Mouse (Mus musculus): ENCODE data around the gene Cldn34c1. TPM values are rescaled to one million over a fixed set of nuclear protein-coding genes. Genes with fewer than 3 reads are reported as not detected.
"Not testable (repeated sequence)": the region's sequence is repeated elsewhere in the genome, so short reads cannot be mapped to it uniquely, and the experiment has no call there.

The Cldn34c1 gene
- 3.2 and 3.9 TPM in 2 replicates for polyA plus RNA-seq (2015; fragmentation: Nextera tagmentation; extraction: Ambion mirVana)

GRCm38 (mm10) chrX:123103291-123104260 lies at the start of gene Cldn34c1:
Cldn34c1 (plus strand) TSS chrX:123103495.
- H3K4me3 ChIP-seq (replicated peaks), result peak within 1 kb of the TSS; percentile 67
- peak within 1 kb of the TSS; percentile 79 for H3K27ac ChIP-seq (replicated peaks)
- H3K4me2 ChIP-seq, result peak within 1 kb of the TSS; percentile 61
- no peaks in the 10 kb centered on the region; the same call in 1 of the 2 replicates for H3K4me1 ChIP-seq (replicated peaks)
- H3K36me3 ChIP-seq (replicated peaks), result no peaks in the 10 kb centered on the region
- peak within 1 kb of the TSS; percentile 56 for H3K9ac ChIP-seq
- H3K9me3 ChIP-seq (replicated peaks), result no peaks in the 10 kb centered on the region
- no peaks in the 10 kb centered on the region for H3K27me3 ChIP-seq
- WGBS (ENCODE audit: insufficient replicate concordance), result 6% methylated on average over 56 of the region's 66 CpGs
- ATAC-seq (ENCODE audit: insufficient read depth), result peak; percentile 97

- WGBS (ENCODE audit: insufficient replicate concordance), result 56% methylated on average over 3 of the region's 3 CpGs
- no peak for ATAC-seq (ENCODE audit: insufficient read depth)
Observed at GRCm38 (mm10) chrX:123087441-123087840, 15.9 kb upstream of the Cldn34c1 start.

GRCm38 (mm10) chrX:123102806-123103205 lies 489 bp upstream of the Cldn34c1 start:
- peak overlapping the region; percentile 61 for H3K4me2 ChIP-seq
- not testable (repeated sequence) for H3K9me3 ChIP-seq (replicated peaks); H3K9ac ChIP-seq; H3K36me3 ChIP-seq (replicated peaks); H3K27me3 ChIP-seq; H3K4me1 ChIP-seq (replicated peaks)
- H3K27ac ChIP-seq (replicated peaks), result peak overlapping the region; percentile 61; the same call in 1 of the 2 replicates
- peak overlapping the region; percentile 67 for H3K4me3 ChIP-seq (replicated peaks)
- WGBS (ENCODE audit: insufficient replicate concordance), result 15% methylated on average over 5 of the region's 5 CpGs
- ATAC-seq (ENCODE audit: insufficient read depth), result 0 out of 2 replicates have a peak, but pooled peaks have one; percentile 12

More at GRCm38 (mm10) chrX:123087441-123087840, 15.9 kb upstream of the Cldn34c1 start:
- H3K4me1 ChIP-seq (replicated peaks), result no peaks in the 10 kb centered on the region
- no peaks in the 10 kb centered on the region for H3K36me3 ChIP-seq (replicated peaks)
- H3K4me2 ChIP-seq, result no peak overlapping the region
- H3K27ac ChIP-seq (replicated peaks), result no peak overlapping the region
- H3K9ac ChIP-seq, result no peak overlapping the region
- H3K4me3 ChIP-seq (replicated peaks), result no peak overlapping the region
- no peaks in the 10 kb centered on the region for H3K27me3 ChIP-seq
- no peaks in the 10 kb centered on the region for H3K9me3 ChIP-seq (replicated peaks)

GRCm38 (mm10) chrX:123104692-123105091 lies 1.4 kb downstream of the Cldn34c1 start:
- H3K9ac ChIP-seq; ATAC-seq (ENCODE audit: insufficient read depth); H3K4me1 ChIP-seq (replicated peaks); H3K9me3 ChIP-seq (replicated peaks); H3K36me3 ChIP-seq (replicated peaks); H3K27me3 ChIP-seq; H3K27ac ChIP-seq (replicated peaks): not testable (repeated sequence)
- Histone ChIP-seq H3K4me3 (replicated peaks) (peak overlapping the region; percentile 67; the same call in 1 of the 2 replicates), H3K4me2 (peak overlapping the region; percentile 61)
- WGBS (ENCODE audit: insufficient replicate concordance), result 22% methylated on average over 7 of the region's 7 CpGs

- not testable (repeated sequence) for H3K4me1 ChIP-seq (replicated peaks); H3K27me3 ChIP-seq; H3K9me3 ChIP-seq (replicated peaks); H3K9ac ChIP-seq; ATAC-seq (ENCODE audit: insufficient read depth); H3K4me2 ChIP-seq; H3K4me3 ChIP-seq (replicated peaks); H3K27ac ChIP-seq (replicated peaks); H3K36me3 ChIP-seq (replicated peaks)
- 33% methylated on average over 1 of the region's 1 CpGs for WGBS (ENCODE audit: insufficient replicate concordance)
Observed at GRCm38 (mm10) chrX:123222381-123222780, 119.1 kb downstream of the Cldn34c1 start, which contains the start of gene Srsx. Srsx (minus strand) TSS chrX:123222481.

Other genes starting within 250 kb of the Cldn34c1 start
- gene Gm17521, start 73.8 kb upstream of the Cldn34c1 start, polyA plus RNA-seq (2015; fragmentation: Nextera tagmentation; extraction: Ambion mirVana), result not detected in 2 replicates
- gene Srsx, start 119.0 kb downstream of the Cldn34c1 start, polyA plus RNA-seq (2015; fragmentation: Nextera tagmentation; extraction: Ambion mirVana), result not detected in 2 replicates
- not detected in 2 replicates for gene Gm17577, start 143.4 kb downstream of the Cldn34c1 start, polyA plus RNA-seq (2015; fragmentation: Nextera tagmentation; extraction: Ambion mirVana)

All from liver, embryonic 15.5 days (tissue).